Mouse (Mus musculus) lung, adult 2 months (tissue): ENCODE results near the gene Ate1. TPM values are rescaled to one million over a fixed set of nuclear protein-coding genes. Genes with fewer than 3 reads are reported as not detected.
"Not testable (repeated sequence)": the region's sequence is repeated elsewhere in the genome, so short reads cannot be mapped to it uniquely, and the experiment has no call there.

Source experiments
- DNase-seq: peaks from one replicate; pipeline ENCODE4 v3.0.0; 2022
- H3K4me1 ChIP-seq: fragments of 200-500 bp; 2 replicates; pipeline ENCODE4 v1.6.1; 2011; ENCODE audit warnings: low read length; ENCODE audit not compliant: control insufficient read depth, insufficient read depth
- H3K4me3 ChIP-seq: fragments of 200-500 bp; replicated peaks from 2 replicates; pipeline ENCODE3; 2011; ENCODE audit warnings: low read depth, mild to moderate bottlenecking, control low read depth, low read length; ENCODE audit errors: extremely low read depth
- CTCF ChIP-seq: fragments of 200-500 bp; IDR thresholded peaks from 2 replicates; pipeline ENCODE4 v1.5.1; 2011; ENCODE audit warnings: mild to moderate bottlenecking, low read length, control low read depth; ENCODE audit not compliant: insufficient read depth
- POLR2A ChIP-seq: fragments of 200-500 bp; IDR thresholded peaks from 2 replicates; pipeline ENCODE4 v1.6.1; 2011; ENCODE audit warnings: low read depth, mild to moderate bottlenecking, control low read depth, low read length, borderline replicate concordance; ENCODE audit errors: extremely low read depth
- WGBS: fragments of 180-500 bp; shearing (Covaris S2); methylation state at CpG from one replicate; pipeline ENCODE4 v1.1.7; 2018; 5-methylcytosine and 5-hydroxymethylcytosine counted together
- polyA plus RNA-seq: library from polyadenylated mRNA; depleted of rRNA; stranded (reverse); fragments of >200 nt; gene quantifications from 2 replicates; pipeline ENCODE4 v1.2.3, GENCODE M21; 2012

Gene Ate1
- polyA plus RNA-seq, 1 experiment: 12.5 TPM

GRCm38 (mm10) chr7:130547635-130548175 is 27.5 kb upstream of the Ate1 start:
- H3K4me1 ChIP-seq: 0 out of 2 replicates have a peak, but pooled peaks cover 2% of the 10 kb centered on the region
- H3K4me3 ChIP-seq: no peak overlapping the region
- no peak for TF ChIP-seq POLR2A
- TF ChIP-seq CTCF: no peak
- no peak for DNase-seq
- WGBS: 72% methylated on average over 12 of the region's 12 CpGs

DNA sequence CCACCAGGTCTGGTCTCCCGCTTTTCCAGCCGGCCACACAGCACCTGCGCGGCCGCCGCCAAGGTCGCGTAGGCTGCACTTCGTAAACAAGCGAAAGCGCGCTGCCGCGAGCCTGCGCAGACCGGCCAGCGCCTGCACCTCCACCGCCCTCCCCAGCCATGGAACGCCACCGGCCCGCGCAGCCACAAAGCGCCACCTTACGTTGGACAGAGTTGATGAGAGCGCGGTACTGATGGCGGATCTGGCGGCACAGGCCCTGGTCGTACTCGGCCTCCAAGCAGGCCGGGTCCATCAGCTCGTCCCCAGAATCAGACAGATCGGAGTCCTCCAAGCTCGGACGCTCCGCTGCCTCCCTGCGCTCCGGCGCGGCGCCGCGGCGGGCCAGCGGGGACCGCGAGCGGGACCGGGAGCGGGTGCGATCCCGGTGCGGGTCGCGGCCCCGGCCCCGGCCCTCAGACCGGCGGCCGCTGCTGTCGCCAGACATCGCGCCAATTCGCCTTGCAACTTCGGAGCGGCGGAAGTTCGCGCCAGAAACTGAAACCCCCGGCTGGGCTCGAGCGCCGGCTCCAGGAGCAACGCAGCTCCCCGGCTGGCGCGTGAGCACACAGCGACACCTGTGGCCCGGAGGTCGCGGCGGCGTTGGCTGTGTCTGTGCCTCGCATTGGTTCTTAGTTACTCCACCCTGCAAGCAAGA is 26.8 kb upstream of the Ate1 start:
- WGBS: under 1% methylated on average over 84 of the region's 84 CpGs

DNA sequence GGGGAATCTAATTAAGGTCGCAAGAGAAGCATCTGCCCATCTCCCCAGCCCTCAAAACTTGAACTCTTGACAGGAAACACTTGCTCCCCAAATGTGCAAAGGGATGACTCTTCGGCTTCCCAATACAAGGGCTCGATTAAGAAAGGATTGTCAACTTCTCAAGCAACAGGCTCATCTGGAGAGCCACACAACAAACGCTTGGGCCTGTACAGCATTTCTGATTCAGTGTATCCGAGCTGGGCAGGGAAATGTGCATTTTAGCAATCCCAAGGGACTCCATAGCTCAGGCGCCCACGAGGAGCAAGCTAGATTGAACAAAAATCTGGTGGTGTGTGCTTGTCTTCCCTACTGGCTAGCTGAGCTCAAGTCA is 26.2 kb upstream of the Ate1 start:
- 0 out of 2 replicates have a peak, but pooled peaks cover 2% of the 10 kb centered on the region for H3K4me1 ChIP-seq
- H3K4me3 ChIP-seq: peak overlapping the region; percentile 87
- no peak for TF ChIP-seq POLR2A
- DNase-seq: no peak
- WGBS: 2% methylated on average over 7 of the region's 7 CpGs

More for the DNA sequence above, 26.8 kb upstream of the Ate1 start:
- Histone ChIP-seq H3K4me3 (peak overlapping the region; percentile 87), H3K4me1 (0 out of 2 replicates have a peak, but pooled peaks cover 2% of the 10 kb centered on the region)
- DNase-seq: peak; percentile 90
- peak; percentile 69 for TF ChIP-seq CTCF
- TF ChIP-seq POLR2A: peak; percentile 60; the same call in 1 of the 2 replicates

DNA sequence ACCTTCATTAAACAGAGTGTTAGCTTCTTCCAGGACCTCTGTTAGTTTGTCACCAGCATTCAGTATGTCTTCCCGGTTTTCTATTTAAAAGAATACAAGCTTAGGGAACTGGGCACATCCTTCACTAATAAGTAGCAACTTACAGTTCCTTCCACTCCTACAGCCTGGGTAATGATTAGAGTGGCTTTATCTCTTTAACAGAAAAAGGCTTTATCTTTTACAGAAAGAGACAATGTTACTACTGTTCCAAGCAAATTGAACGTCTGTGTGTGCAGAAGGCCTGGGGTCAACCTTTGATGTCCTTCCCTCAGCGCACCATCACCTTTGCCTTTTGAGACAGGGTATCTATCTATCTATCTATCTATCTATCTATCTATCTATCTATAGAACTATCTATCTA is 25.7 kb upstream of the Ate1 start:
- Histone ChIP-seq H3K4me3 (no peak overlapping the region), H3K4me1 (0 out of 2 replicates have a peak, but pooled peaks cover 2% of the 10 kb centered on the region)
- WGBS: 48% methylated on average over 3 of the region's 3 CpGs
- no peak for DNase-seq
- TF ChIP-seq POLR2A: no peak
- no peak for TF ChIP-seq CTCF

DNA sequence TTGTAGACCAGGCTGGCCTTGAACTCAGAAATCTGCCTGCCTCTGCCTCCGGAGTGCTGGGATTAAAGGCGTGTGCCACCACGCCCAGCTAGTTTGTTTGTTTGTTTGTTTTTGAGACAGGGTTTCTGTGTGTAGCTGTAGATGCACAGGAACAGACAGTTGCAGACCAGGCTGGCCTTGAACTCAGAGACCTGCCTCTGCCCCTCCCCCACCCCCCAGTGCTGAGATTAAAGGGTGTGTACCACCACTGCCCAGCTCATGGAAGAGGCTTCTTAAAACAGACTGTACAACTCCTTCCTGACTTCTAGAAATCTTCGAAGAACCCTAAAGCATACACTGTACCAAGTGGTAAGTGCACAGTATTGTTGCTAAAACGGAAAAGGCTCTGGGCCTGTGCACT is 25.2 kb upstream of the Ate1 start:
- WGBS: 79% methylated on average over 5 of the region's 5 CpGs
- no peak for DNase-seq
- Histone ChIP-seq H3K4me1 (0 out of 2 replicates have a peak, but pooled peaks cover 2% of the 10 kb centered on the region), H3K4me3 (no peak overlapping the region)
- no peak for TF ChIP-seq CTCF
- TF ChIP-seq POLR2A: no peak

DNA sequence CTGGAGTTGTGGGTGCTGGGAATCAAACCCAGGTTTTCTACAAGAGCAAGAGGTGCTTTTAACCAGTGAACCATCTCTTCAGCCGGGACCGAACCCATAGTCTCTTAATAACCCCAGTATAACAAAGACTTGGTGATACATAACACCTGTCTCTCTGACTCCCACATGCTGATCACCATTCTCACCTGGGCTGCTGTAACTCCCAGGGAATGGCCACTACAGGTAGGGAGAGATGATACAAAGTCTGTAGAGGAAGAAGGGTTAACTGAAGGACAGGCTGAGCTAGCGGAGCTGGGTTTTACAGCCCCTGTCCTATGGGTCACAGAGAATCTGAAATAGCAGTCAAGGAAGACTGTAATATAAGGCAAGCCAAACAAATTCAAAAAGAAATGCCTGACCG is 23.0 kb upstream of the Ate1 start:
- Histone ChIP-seq H3K4me3 (no peak overlapping the region), H3K4me1 (0 out of 2 replicates have a peak, but pooled peaks cover 2% of the 10 kb centered on the region)
- no peak for DNase-seq
- no peak for TF ChIP-seq CTCF
- WGBS: 97% methylated on average over 4 of the region's 4 CpGs

- Histone ChIP-seq H3K4me1 (no peaks in the 10 kb centered on the region), H3K4me3 (no peak overlapping the region)
- DNase-seq: no peak
- WGBS: 87% methylated on average over 7 of the region's 7 CpGs
- TF ChIP-seq POLR2A (no peak), CTCF (no peak)
Measured at GRCm38 (mm10) chr7:130540176-130540575, 20.0 kb upstream of the Ate1 start.

- WGBS: 61% methylated on average over 4 of the region's 4 CpGs
- H3K4me1 ChIP-seq: 0 out of 2 replicates have a peak, but pooled peaks cover 2% of the 10 kb centered on the region
- DNase-seq: no peak
- H3K4me3 ChIP-seq: no peak overlapping the region
- TF ChIP-seq POLR2A: no peak
- TF ChIP-seq CTCF: no peak
Measured at GRCm38 (mm10) chr7:130537068-130537467, 16.9 kb upstream of the Ate1 start.

DNA sequence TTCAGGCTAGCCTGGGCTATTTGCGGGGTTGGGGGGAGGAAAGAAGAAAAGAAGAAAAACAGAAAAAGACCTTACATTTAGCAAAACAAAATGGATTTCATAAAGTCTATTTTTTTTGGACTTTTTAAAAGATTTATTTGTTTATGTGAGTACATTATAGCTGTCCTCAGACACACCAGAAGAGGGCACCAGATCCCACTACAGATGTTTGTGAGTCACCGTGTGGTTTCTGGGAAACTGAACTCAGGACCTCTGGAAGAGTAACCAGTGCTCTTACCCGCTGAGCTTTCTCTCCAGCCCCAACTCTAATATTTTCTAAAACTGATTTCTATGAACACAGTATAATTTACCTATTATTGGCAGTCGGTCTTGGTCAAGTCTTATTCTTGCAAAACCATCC is 15.0 kb upstream of the Ate1 start:
- Histone ChIP-seq H3K4me3 (no peak overlapping the region), H3K4me1 (0 out of 2 replicates have a peak, but pooled peaks cover 2% of the 10 kb centered on the region)
- 76% methylated on average over 4 of the region's 4 CpGs for WGBS
- no peak for TF ChIP-seq CTCF
- no peak for TF ChIP-seq POLR2A
- no peak for DNase-seq

GRCm38 (mm10) chr7:130533316-130534260 is 13.4 kb upstream of the Ate1 start:
- WGBS: 37% methylated on average over 25 of the region's 25 CpGs
- TF ChIP-seq CTCF (peak; percentile 98), POLR2A (no peak)
- H3K4me3 ChIP-seq: no peak overlapping the region
- DNase-seq: peak; percentile 83
- 0 out of 2 replicates have a peak, but pooled peaks cover 2% of the 10 kb centered on the region for H3K4me1 ChIP-seq

- H3K4me3 ChIP-seq, H3K4me1 ChIP-seq, DNase-seq: not testable (repeated sequence)
- 94% methylated on average over 15 of the region's 15 CpGs for WGBS
Measured at GRCm38 (mm10) chr7:130531138-130531537, 11.0 kb upstream of the Ate1 start.
